Mouse (Mus musculus): ENCODE measurements at regions not wholly inside any gene's neighbourhood (a gene's known extent, or its start where the extent isn't known, plus 50 kb on each side); places are given as distances from the start of the nearest gene placed in this dataset.

GRCm38 (mm10) chr1:56195224-56195623 is 442.0 kb downstream of the Hsfy2 start:
- no peak for DNase-seq

GRCm38 (mm10) chr1:56183503-56184198 is 453.6 kb downstream of the Hsfy2 start:
- DNase-seq: no peak

GRCm38 (mm10) chr1:56179206-56179985 is 457.8 kb downstream of the Hsfy2 start:
- DNase-seq: no peak

- DNase-seq: no peak
These were observed 466.1 kb downstream of the Hsfy2 start for GRCm38 (mm10) chr1:56171157-56171556.

GRCm38 (mm10) chr1:56168712-56169111 is 468.5 kb downstream of the Hsfy2 start:
- DNase-seq: no peak

- no peak for DNase-seq
These were observed 469.2 kb downstream of the Hsfy2 start for GRCm38 (mm10) chr1:56168063-56168462.

GRCm38 (mm10) chr1:56165228-56165627 is 472.0 kb downstream of the Hsfy2 start:
- no peak for DNase-seq

- no peak for DNase-seq
These were observed 472.9 kb downstream of the Hsfy2 start for GRCm38 (mm10) chr1:56164366-56164765.

- no peak for DNase-seq
These were observed 506.3 kb downstream of the Hsfy2 start for GRCm38 (mm10) chr1:56130951-56131350.

- DNase-seq: peak; percentile 1
These were observed 547.9 kb downstream of the Hsfy2 start for GRCm38 (mm10) chr1:56089254-56089834.

GRCm38 (mm10) chr1:56088357-56088756 is 548.9 kb downstream of the Hsfy2 start:
- DNase-seq: no peak

- no peak for DNase-seq
These were observed 560.5 kb downstream of the Hsfy2 start for GRCm38 (mm10) chr1:56076757-56077156.

- DNase-seq: no peak
These were observed 565.0 kb downstream of the Hsfy2 start for GRCm38 (mm10) chr1:56072255-56072654.

- DNase-seq: no peak
These were observed 573.8 kb downstream of the Hsfy2 start for GRCm38 (mm10) chr1:56063474-56063873.
